Mouse (Mus musculus): Measurements from ENCODE around the gene Mrgprh.

- TF ChIP-seq POLR2A (IDR thresholded peaks at IDR 0.05; ENCODE audit: borderline replicate concordance, low read depth, low read length) (no peak), CTCF (IDR thresholded peaks at IDR 0.05; ENCODE audit: low read depth, low read length) (no peak)
Measured at GRCm38 (mm10) chr17:12834317-12834716, 41.5 kb upstream of the Mrgprh start.

Data from bone marrow macrophage, adult 2 months (primary cell).